Mouse (Mus musculus) stomach, embryonic 14.5 days (tissue): ENCODE results near the gene Ankfy1. TPM values are rescaled to one million over a fixed set of nuclear protein-coding genes. Genes with fewer than 3 reads are reported as not detected.
"Not testable (repeated sequence)": the region's sequence is repeated elsewhere in the genome, so short reads cannot be mapped to it uniquely, and the experiment has no call there.

Experiments used
- ATAC-seq: fragments of 200-750 bp; cut with Nextera tagmentation; 2 replicates; pipeline ENCODE4 v1.8.0; 2017; ENCODE audit warnings: low read depth, moderate TSS enrichment; ENCODE audit not compliant: insufficient number of reproducible peaks, insufficient read depth, low FRiP score
- H3K27ac ChIP-seq: fragments of 300-500 bp; sonication (generic); 2 replicates; pipeline ENCODE4 v1.5.1; 2014; ENCODE audit warnings: mild to moderate bottlenecking, low read length, moderate library complexity, mixed read lengths
- H3K27me3 ChIP-seq: fragments of 300-500 bp; sonication (generic); 2 replicates; pipeline ENCODE4 v1.6.1; 2014; ENCODE audit warnings: low read length, control low read depth, mixed read lengths; ENCODE audit not compliant: control insufficient read depth, insufficient read depth
- H3K36me3 ChIP-seq: fragments of 300-500 bp; sonication (generic); 2 replicates; pipeline ENCODE4 v1.6.1; 2014; ENCODE audit warnings: mild to moderate bottlenecking, control low read depth, low read length, moderate library complexity, mixed read lengths; ENCODE audit not compliant: control insufficient read depth, insufficient read depth
- H3K4me1 ChIP-seq: fragments of 300-500 bp; sonication (generic); 2 replicates; pipeline ENCODE4 v1.6.1; 2014; ENCODE audit warnings: low read length, control low read depth, mixed read lengths; ENCODE audit not compliant: control insufficient read depth, insufficient read depth
- H3K4me2 ChIP-seq: fragments of 300-500 bp; sonication (generic); replicated peaks from 2 replicates; pipeline ENCODE4 v1.6.1; 2014; ENCODE audit warnings: low read depth, low read length, control low read depth
- H3K4me3 ChIP-seq: fragments of 300-500 bp; sonication (generic); 2 replicates; pipeline ENCODE4 v1.5.1; 2014; ENCODE audit warnings: low read depth, low read length, control low read depth
- H3K9ac ChIP-seq: fragments of 300-500 bp; sonication (generic); replicated peaks from 2 replicates; pipeline ENCODE4 v1.6.1; 2014; ENCODE audit warnings: low read depth, mild to moderate bottlenecking, control low read depth, low read length, moderate library complexity, mixed read lengths
- H3K9me3 ChIP-seq: fragments of 300-500 bp; sonication (generic); 2 replicates; pipeline ENCODE4 v1.6.1; 2016; ENCODE audit warnings: low read depth, low read length, control low read depth; ENCODE audit not compliant: control insufficient read depth
- WGBS: fragments of 180-500 bp; shearing (Covaris S2); extraction: QIAGEN DNeasy Blood & Tissue Kit; methylation state at CpG from one replicate; pipeline ENCODE4 v1.1.7; 2014; 5-methylcytosine and 5-hydroxymethylcytosine counted together
- polyA plus RNA-seq: library from polyadenylated mRNA; unstranded; fragments of >200 nt; fragmentation: Nextera tagmentation; extraction: Ambion mirVana; gene quantifications from 2 replicates; pipeline ENCODE4 v1.2.1, GENCODE M21; 2014

Gene Ankfy1
- polyA plus RNA-seq, 1 experiment from 2014 or later = 36.4 TPM

- ATAC-seq = 0 out of 2 replicates have a peak, but pooled peaks have one; percentile 49
- WGBS = 73% methylated on average over 3 of the region's 3 CpGs
- no peaks in the 10 kb centered on the region for H3K9me3 ChIP-seq
These were observed 5.2 kb downstream of the Ankfy1 start for GRCm38 (mm10) chr11:72695025-72695424.

GRCm38 (mm10) chr11:72696368-72696971 lies 6.7 kb downstream of the Ankfy1 start:
- no peak for ATAC-seq
- 0 out of 2 replicates have a peak, but pooled peaks cover 4% of the 10 kb centered on the region for H3K36me3 ChIP-seq
- H3K9me3 ChIP-seq = no peaks in the 10 kb centered on the region
- H3K27ac ChIP-seq = no peak overlapping the region
- peaks cover under 1% of the 10 kb centered on the region; the same call in 1 of the 2 replicates for H3K4me1 ChIP-seq
- no peak overlapping the region for H3K4me3 ChIP-seq
- no peak overlapping the region for H3K4me2 ChIP-seq
- H3K27me3 ChIP-seq = no peaks in the 10 kb centered on the region
- WGBS = 88% methylated on average over 2 of the region's 2 CpGs
- H3K9ac ChIP-seq = no peak overlapping the region

More at GRCm38 (mm10) chr11:72695025-72695424, 5.2 kb downstream of the Ankfy1 start:
- Histone ChIP-seq H3K27ac (no peak overlapping the region), H3K9ac (no peak overlapping the region), H3K4me1 (peaks cover 10% of the 10 kb centered on the region), H3K4me2 (no peak overlapping the region), H3K36me3 (no peaks in the 10 kb centered on the region), H3K27me3 (no peaks in the 10 kb centered on the region), H3K4me3 (no peak overlapping the region)

- 0 out of 2 replicates have a peak, but pooled peaks cover 4% of the 10 kb centered on the region for H3K36me3 ChIP-seq
- H3K4me3 ChIP-seq = no peak overlapping the region
- no peaks in the 10 kb centered on the region for H3K9me3 ChIP-seq
- H3K4me1 ChIP-seq = no peaks in the 10 kb centered on the region
- no peak overlapping the region for H3K4me2 ChIP-seq
- no peak overlapping the region for H3K9ac ChIP-seq
- ATAC-seq = no peak
- H3K27me3 ChIP-seq = no peaks in the 10 kb centered on the region
- H3K27ac ChIP-seq = no peak overlapping the region
These were observed 7.5 kb downstream of the Ankfy1 start for GRCm38 (mm10) chr11:72697323-72697722.

- not testable (repeated sequence) for H3K9me3 ChIP-seq, H3K4me3 ChIP-seq, H3K27me3 ChIP-seq, H3K27ac ChIP-seq, ATAC-seq, H3K4me1 ChIP-seq, H3K9ac ChIP-seq, H3K36me3 ChIP-seq, H3K4me2 ChIP-seq
- 83% methylated on average over 2 of the region's 2 CpGs for WGBS
These were observed 15.3 kb downstream of the Ankfy1 start for GRCm38 (mm10) chr11:72705111-72705510.

- Histone ChIP-seq H3K36me3 (peaks cover 20% of the 10 kb centered on the region), H3K9ac (no peak overlapping the region), H3K4me2 (no peak overlapping the region), H3K27ac (no peak overlapping the region), H3K4me3 (no peak overlapping the region), H3K4me1 (no peaks in the 10 kb centered on the region), H3K9me3 (no peaks in the 10 kb centered on the region), H3K27me3 (no peaks in the 10 kb centered on the region)
- no peak for ATAC-seq
- 86% methylated on average over 5 of the region's 5 CpGs for WGBS
These were observed 22.9 kb downstream of the Ankfy1 start for GRCm38 (mm10) chr11:72712721-72713120.

- no peak overlapping the region for H3K4me3 ChIP-seq
- no peaks in the 10 kb centered on the region for H3K9me3 ChIP-seq
- no peak for ATAC-seq
- H3K27ac ChIP-seq = no peak overlapping the region
- 85% methylated on average over 3 of the region's 3 CpGs for WGBS
- no peak overlapping the region for H3K9ac ChIP-seq
- no peaks in the 10 kb centered on the region for H3K27me3 ChIP-seq
- H3K4me1 ChIP-seq = no peaks in the 10 kb centered on the region
- H3K4me2 ChIP-seq = no peak overlapping the region
- H3K36me3 ChIP-seq = peaks cover 9% of the 10 kb centered on the region
These were observed 28.4 kb downstream of the Ankfy1 start for GRCm38 (mm10) chr11:72718161-72718560.

- H3K27ac ChIP-seq = no peak overlapping the region
- WGBS = 71% methylated on average over 2 of the region's 2 CpGs
- no peaks in the 10 kb centered on the region for H3K27me3 ChIP-seq
- no peaks in the 10 kb centered on the region for H3K9me3 ChIP-seq
- ATAC-seq = no peak
- no peak overlapping the region for H3K4me3 ChIP-seq
- H3K9ac ChIP-seq = no peak overlapping the region
- peaks cover 3% of the 10 kb centered on the region; the same call in 1 of the 2 replicates for H3K36me3 ChIP-seq
- H3K4me2 ChIP-seq = no peak overlapping the region
- no peaks in the 10 kb centered on the region for H3K4me1 ChIP-seq
These were observed 33.4 kb downstream of the Ankfy1 start for GRCm38 (mm10) chr11:72723165-72723564.

- Histone ChIP-seq H3K27ac (no peak overlapping the region), H3K9me3 (no peaks in the 10 kb centered on the region)
- ATAC-seq = no peak
These were observed 34.1 kb downstream of the Ankfy1 start for GRCm38 (mm10) chr11:72723871-72724270.

GRCm38 (mm10) chr11:72726023-72726422 lies 36.2 kb downstream of the Ankfy1 start:
- Histone ChIP-seq H3K9me3 (no peaks in the 10 kb centered on the region), H3K36me3 (peaks cover 21% of the 10 kb centered on the region)

More at GRCm38 (mm10) chr11:72723871-72724270, 34.1 kb downstream of the Ankfy1 start:
- H3K4me3 ChIP-seq = no peak overlapping the region
- H3K4me1 ChIP-seq = no peaks in the 10 kb centered on the region
- H3K9ac ChIP-seq = no peak overlapping the region
- peaks cover 5% of the 10 kb centered on the region; the same call in 1 of the 2 replicates for H3K36me3 ChIP-seq
- H3K27me3 ChIP-seq = no peaks in the 10 kb centered on the region
- H3K4me2 ChIP-seq = no peak overlapping the region

More at GRCm38 (mm10) chr11:72726023-72726422, 36.2 kb downstream of the Ankfy1 start:
- Histone ChIP-seq H3K4me3 (no peak overlapping the region), H3K27ac (no peak overlapping the region), H3K4me1 (no peaks in the 10 kb centered on the region), H3K9ac (no peak overlapping the region), H3K27me3 (no peaks in the 10 kb centered on the region), H3K4me2 (no peak overlapping the region)
- ATAC-seq = no peak
